Mouse (Mus musculus): ENCODE data around the gene Ccdc155. TPM values are rescaled to one million over a fixed set of nuclear protein-coding genes. Genes with fewer than 3 reads are reported as not detected.

The Ccdc155 gene
- 1 to 10 TPM; 4.3 to 6.4 (median 5.4) TPM for total RNA-seq (2022)

DNA sequence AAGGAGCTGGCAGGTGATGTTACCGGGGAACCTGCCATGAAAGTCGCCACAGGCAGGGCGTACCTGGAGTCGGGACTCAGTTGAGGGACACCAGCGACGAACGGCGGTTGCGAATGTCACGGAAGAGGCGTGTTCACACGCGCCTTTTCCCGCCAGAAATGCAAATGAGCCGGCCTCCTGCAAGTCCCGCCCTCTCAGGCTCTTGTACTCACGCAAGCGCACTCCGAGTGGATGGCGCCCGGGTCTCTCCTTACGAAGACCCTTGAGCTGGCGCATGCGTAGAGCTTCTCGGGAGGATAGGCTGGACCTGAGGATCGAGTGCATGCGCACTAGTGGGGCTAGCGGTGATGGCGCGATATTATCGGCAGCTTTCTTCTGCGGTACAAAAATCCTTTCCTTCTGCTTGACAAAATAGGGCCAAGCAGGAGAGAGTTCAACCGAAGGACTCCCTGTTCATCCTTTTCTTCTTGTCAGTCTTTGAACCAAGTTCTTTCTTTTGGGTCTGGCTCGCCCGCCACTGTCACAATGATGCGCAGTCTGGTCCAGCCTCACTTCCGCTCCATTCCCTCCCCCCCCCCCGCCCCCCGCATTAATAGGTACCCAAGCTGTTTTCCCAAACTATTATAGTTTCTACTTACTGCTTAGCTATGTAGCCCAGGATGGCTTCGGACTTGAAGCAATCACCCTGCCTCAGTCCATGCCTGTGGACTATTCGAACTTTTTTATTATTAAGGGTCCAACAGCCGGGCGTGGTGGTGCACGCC is at the start of gene Ccdc155:
TSS of gene Ccdc155 (minus strand) at position 513 of the 764 bp plus-strand sequence.
- peak; percentile 63 to 93 for DNase-seq (ENCODE audit: low spot score in 2 of 2)

- DNase-seq (ENCODE audit: low spot score in 2 of 2): no peak
Observed at GRCm38 (mm10) chr7:45253806-45254205, 49.1 kb upstream of the Ccdc155 start.

DNA sequence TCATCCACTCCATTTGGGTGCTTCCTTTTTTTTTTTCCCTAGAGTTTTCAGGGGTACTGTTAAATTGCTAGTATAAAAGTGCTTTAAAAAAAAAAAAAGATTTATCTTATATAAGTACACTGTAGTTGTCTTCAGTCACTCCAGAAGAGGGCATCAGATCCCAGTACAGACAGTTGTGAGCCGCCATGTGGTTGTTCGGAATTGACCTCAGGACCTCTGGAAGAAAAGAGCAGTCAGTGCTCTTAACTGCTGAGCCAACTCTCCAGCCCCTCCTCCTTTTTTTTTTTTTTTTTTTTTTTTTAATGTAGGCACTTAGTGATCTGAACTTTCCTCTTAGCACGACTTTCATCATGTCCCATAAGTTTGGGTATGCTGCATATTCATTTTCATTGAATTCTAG is 43.0 kb upstream of the Ccdc155 start:
- no peak for DNase-seq (ENCODE audit: low spot score in 2 of 2)

- no peak for DNase-seq (ENCODE audit: low spot score in 2 of 2)
Observed at GRCm38 (mm10) chr7:45241389-45241749, 36.7 kb upstream of the Ccdc155 start.

GRCm38 (mm10) chr7:45240633-45241388 is 36.1 kb upstream of the Ccdc155 start, which contains the start of gene Slc6a16:
Slc6a16 (plus strand) TSS chr7:45241085.
- DNase-seq (ENCODE audit: low spot score in 2 of 2): peak; percentile 47 to 53

GRCm38 (mm10) chr7:45240109-45240508 is 35.4 kb upstream of the Ccdc155 start:
- no peak for DNase-seq (ENCODE audit: low spot score in 2 of 2)

GRCm38 (mm10) chr7:45238723-45239496 is 34.2 kb upstream of the Ccdc155 start, which contains the start of gene Cd37:
Cd37 (minus strand) TSS chr7:45239115.
- no peak for DNase-seq (ENCODE audit: low spot score in 2 of 2)

- no peak for DNase-seq (ENCODE audit: low spot score in 2 of 2)
Observed at GRCm38 (mm10) chr7:45237747-45238699, 33.3 kb upstream of the Ccdc155 start.

DNA sequence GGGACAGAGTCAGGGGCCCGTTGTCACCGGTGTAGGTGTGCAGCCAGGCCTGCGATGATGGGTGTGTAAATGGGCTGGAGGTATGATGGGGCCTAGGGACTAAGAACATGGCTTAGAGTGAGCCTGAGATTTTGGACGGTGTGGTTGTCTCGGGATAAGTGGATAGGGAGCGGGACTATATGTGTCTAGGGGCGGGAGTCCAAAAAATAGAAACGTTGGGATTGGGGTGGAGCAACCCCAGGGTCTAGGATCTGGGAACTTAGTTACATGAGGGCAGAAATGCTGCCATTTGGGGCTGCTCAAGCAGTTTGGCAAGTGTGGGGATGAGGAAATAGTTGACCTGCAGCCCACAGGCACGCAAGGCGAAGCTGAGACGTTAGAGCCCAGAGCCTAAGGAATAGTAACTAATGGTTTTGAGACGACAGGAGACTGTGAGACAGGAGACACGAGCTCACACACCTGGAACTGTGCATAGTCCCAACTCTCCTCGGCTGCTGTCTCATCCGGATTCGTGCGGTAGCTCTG is 31.0 kb upstream of the Ccdc155 start:
- no peak for DNase-seq (ENCODE audit: low spot score in 2 of 2)

- no peak for DNase-seq (ENCODE audit: low spot score in 2 of 2)
Observed at GRCm38 (mm10) chr7:45234922-45235571, 30.4 kb upstream of the Ccdc155 start.

DNA sequence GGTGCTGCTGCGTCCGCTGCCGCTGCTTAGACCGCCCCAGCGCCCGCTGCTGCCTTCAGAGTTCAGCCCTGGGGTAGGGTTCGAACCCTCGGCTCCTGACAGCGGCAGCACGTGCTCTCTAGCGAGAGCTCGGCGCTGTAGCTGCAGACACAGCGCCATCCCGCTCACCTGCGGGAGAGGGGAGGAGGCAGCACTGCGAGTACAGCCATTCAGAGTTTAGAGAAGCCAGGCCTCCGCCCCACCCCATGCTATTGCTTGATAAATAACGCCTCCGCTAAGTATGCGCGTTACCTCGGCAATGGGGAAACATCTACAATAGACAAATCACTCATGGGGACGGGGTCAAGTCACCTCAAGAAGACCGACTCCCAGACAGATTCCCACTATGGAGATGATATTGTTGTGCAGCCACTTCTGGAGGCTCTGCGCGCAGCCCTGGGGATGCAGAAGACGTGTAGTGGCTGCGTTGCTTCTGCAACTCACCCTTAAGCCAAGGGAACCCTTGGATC is 29.7 kb upstream of the Ccdc155 start:
- DNase-seq (ENCODE audit: low spot score in 2 of 2): peak in 1 of 2 experiments; percentile 44

DNA sequence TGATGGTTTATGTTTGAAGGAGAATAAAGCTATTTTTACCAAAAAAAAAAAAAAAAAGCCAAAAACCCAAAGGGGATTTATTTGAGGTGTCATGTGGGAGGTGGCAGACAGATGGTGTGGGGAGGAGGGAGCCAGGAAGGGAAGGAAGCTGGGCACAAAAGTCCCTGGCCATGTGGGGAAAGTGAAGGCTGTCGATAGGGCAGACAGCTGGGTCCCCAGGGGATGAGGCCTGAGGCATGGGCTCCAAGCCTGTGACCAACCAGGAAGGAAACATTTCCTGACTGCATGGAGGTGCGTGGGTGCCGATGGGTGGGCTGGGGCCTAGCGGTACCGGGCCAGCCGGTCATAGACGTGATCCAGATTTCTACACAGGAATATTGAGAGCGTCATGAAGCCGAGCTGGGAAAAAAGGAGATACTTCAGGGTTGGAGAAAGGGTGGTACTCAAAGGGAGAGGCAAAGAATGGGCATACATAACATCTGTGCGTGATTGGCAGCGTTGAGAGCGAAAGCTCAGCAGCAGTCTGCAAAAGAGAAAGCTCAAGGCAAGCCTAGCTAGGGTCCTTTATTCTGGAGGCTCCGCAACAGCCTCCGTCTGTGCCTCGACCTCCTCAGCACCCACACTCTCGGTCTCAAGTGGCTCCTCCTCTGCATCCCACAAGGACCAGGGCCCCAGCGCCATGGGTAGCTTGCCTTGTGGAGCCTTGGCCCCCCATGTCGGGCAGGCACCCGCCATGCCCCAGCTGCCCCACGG is 29.1 kb upstream of the Ccdc155 start:
- peak; percentile 46 to 89 for DNase-seq (ENCODE audit: low spot score in 2 of 2)

GRCm38 (mm10) chr7:45232716-45233465 is 28.2 kb upstream of the Ccdc155 start:
- DNase-seq (ENCODE audit: low spot score in 2 of 2): peak; percentile 28 to 66

DNA sequence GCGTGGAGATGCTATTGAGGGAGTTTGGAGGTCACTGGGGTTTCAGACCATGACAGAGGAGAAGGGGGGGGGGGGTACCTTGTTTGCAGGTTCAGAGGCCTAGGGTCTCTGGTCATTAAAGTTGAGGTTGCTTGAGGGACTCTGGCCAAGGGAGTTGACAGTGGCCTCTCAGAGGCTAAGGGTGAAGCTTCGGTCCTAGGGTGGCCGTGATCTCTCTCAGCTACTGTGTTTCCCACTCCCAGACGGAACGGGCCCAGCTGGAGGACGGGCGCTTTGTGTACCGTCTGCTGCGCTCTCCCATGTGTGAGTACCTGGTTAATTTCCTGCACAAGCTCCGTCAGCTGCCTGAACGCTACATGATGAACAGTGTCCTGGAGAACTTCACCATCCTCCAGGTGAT is 27.2 kb upstream of the Ccdc155 start:
- DNase-seq (ENCODE audit: low spot score in 2 of 2): no peak

GRCm38 (mm10) chr7:45231192-45231591 is 26.5 kb upstream of the Ccdc155 start:
- no peak for DNase-seq (ENCODE audit: low spot score in 2 of 2)

GRCm38 (mm10) chr7:45229459-45230203 is 24.9 kb upstream of the Ccdc155 start:
- no peak for DNase-seq (ENCODE audit: low spot score in 2 of 2)

DNA sequence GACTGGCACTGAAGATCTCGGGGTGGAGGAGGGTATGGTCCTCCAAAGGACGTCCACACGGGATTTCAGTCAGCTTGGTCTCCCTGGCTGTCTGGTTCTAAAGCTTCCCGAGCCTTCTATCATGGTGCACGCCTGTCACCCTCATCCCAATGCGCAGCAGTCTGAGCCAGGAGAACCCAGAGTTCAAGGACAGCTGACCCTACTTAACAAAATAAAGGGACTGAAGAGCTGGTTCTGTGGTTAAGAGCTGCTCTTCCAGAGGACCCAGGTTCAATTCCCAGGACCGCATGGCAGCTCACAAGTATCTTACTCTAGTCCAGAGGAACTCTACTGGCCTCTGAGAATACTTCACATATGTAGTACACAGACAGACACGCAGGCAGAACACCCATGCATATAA is 24.4 kb upstream of the Ccdc155 start:
- DNase-seq (ENCODE audit: low spot score in 2 of 2): no peak
